Mouse (Mus musculus) kidney, adult 2 months (tissue): Measurements from ENCODE around the gene Mff.

ENCODE experiments used
- CTCF ChIP-seq: fragments of 200-500 bp; conservative IDR thresholded peaks from 2 replicates; pipeline ENCODE4 v1.5.1; 2011; ENCODE audit warnings: low read depth, mild to moderate bottlenecking, control low read depth, low read length, moderate library complexity, mixed read lengths; ENCODE audit not compliant: insufficient read depth, insufficient read length
- POLR2A ChIP-seq: fragments of 200-500 bp; IDR thresholded peaks from one replicate; pipeline ENCODE4 v1.6.1; 2011; ENCODE audit warnings: low read depth, low read length, control low read depth

- no peak for TF ChIP-seq POLR2A
- no peak for TF ChIP-seq CTCF
Observed at GRCm38 (mm10) chr1:82791105-82791504, 66.4 kb downstream of the Mff start.
